Mouse (Mus musculus) heart, embryonic 11.5 days (tissue): ENCODE measurements around the gene Qrich1. TPM values are rescaled to one million over a fixed set of nuclear protein-coding genes. Genes with fewer than 3 reads are reported as not detected.

ENCODE experiments used
- ATAC-seq: fragments of 200-750 bp; cut with Nextera tagmentation; replicated peaks from 2 replicates; pipeline ENCODE4 v1.8.0; 2017; ENCODE audit warnings: moderate library complexity; ENCODE audit not compliant: insufficient number of reproducible peaks, low FRiP score, low TSS enrichment
- H3K27ac ChIP-seq: fragments of 300-500 bp; sonication (generic); 2 replicates; pipeline ENCODE4 v1.5.1; 2014; ENCODE audit warnings: mild to moderate bottlenecking, low read depth, low read length
- H3K27me3 ChIP-seq: fragments of 300-500 bp; sonication (generic); 2 replicates; pipeline ENCODE4 v1.6.1; 2014; ENCODE audit warnings: mild to moderate bottlenecking, low read length, mixed read lengths; ENCODE audit not compliant: control insufficient read depth, insufficient read depth
- H3K36me3 ChIP-seq: fragments of 300-500 bp; sonication (generic); 2 replicates; pipeline ENCODE4 v1.6.1; 2014; ENCODE audit warnings: mild to moderate bottlenecking, low read length, moderate library complexity, mixed read lengths; ENCODE audit not compliant: control insufficient read depth, insufficient read depth
- H3K4me1 ChIP-seq: fragments of 300-500 bp; sonication (generic); 2 replicates; pipeline ENCODE4 v1.6.1; 2014; ENCODE audit warnings: low read length; ENCODE audit not compliant: control insufficient read depth, insufficient read depth
- H3K4me2 ChIP-seq: fragments of 300-500 bp; sonication (generic); 2 replicates; pipeline ENCODE4 v1.6.1; 2014; ENCODE audit warnings: mild to moderate bottlenecking, moderate library complexity
- H3K4me3 ChIP-seq: fragments of 300-500 bp; sonication (generic); 2 replicates; pipeline ENCODE4 v1.5.1; 2014; ENCODE audit warnings: low read depth, low read length
- H3K9ac ChIP-seq: fragments of 300-500 bp; sonication (generic); 2 replicates; pipeline ENCODE4 v1.6.1; 2014; ENCODE audit warnings: mild to moderate bottlenecking, low read depth, low read length, moderate library complexity
- H3K9me3 ChIP-seq: fragments of 300-500 bp; sonication (generic); replicated peaks from 2 replicates; pipeline ENCODE4 v1.6.1; 2016; ENCODE audit warnings: low read length; ENCODE audit not compliant: control insufficient read depth
- WGBS: fragments of 180-500 bp; shearing (Covaris S2); extraction: QIAGEN DNeasy Blood & Tissue Kit; methylation state at CpG from one replicate; pipeline ENCODE4 v1.1.7; 2014; ENCODE audit not compliant: insufficient replicate concordance; 5-methylcytosine and 5-hydroxymethylcytosine counted together
- polyA plus RNA-seq: library from polyadenylated mRNA; unstranded; fragments of >200 nt; fragmentation: Nextera tagmentation; extraction: Ambion mirVana; gene quantifications from 2 replicates; pipeline ENCODE4 v1.2.1, GENCODE M21; 2014

Qrich1 gene
- polyA plus RNA-seq, 1 experiment from 2014 or later, result 103 TPM

DNA sequence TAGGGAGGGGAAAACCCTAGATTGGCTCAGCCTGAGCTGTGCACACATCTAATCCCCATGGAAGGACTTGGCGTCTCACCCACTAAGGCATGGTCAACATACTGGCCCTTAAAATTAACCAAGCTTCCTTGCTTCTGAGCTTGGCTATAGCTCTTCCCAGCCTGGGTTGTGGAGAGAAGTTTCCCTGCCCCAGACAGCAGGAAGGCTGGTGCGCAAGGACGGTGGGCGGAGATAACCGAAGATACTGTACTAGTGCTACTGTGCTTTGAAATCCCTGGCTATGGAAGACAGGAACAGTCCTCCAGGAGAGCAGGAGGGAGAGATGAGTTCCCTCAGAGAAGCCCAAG, 62.7 kb downstream of the Qrich1 start:
- peak overlapping the region; percentile 90 for H3K4me3 ChIP-seq
- H3K36me3 ChIP-seq, result peaks cover 11% of the 10 kb centered on the region
- peak overlapping the region; percentile 89 for H3K9ac ChIP-seq
- H3K4me1 ChIP-seq, result peaks cover 38% of the 10 kb centered on the region
- peak overlapping the region; percentile 85 for H3K4me2 ChIP-seq
- H3K27ac ChIP-seq, result peak overlapping the region; percentile 92
- ATAC-seq, result no peak
- H3K9me3 ChIP-seq, result no peaks in the 10 kb centered on the region
- WGBS, result 42% methylated on average over 5 of the region's 5 CpGs
- no peaks in the 10 kb centered on the region for H3K27me3 ChIP-seq

DNA sequence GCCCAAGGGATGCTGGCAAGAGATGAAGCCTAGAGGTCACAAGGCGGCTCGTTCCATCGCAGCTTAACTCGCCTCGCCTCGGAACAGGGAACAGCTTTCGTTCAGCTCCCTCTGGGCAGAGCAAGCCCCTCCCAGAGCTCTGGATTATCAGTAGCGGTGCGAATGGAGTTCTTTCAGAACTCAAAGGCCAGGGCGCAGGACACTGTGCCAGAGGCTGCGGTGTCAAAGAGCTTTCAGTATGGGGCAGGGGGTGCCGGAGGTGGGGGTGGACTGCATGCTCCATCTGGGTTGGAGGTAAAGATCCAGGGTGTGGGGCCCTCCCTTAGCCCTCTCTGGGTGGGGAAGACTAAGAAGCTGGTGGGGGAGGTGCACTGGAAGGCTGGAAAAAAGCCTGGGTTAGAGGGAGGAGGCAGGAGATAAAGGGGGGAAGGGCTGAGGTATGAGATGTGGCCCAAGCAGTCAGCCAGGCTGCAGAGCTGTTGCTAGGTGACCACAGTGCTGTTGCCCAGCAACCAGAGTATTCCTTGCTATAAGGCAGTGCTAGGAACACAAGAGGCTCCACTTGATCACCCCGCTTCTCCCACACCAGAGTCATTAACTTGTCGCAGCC, 71.1 kb downstream of the Qrich1 start:
- no peaks in the 10 kb centered on the region for H3K36me3 ChIP-seq
- peak overlapping the region; percentile 93 for H3K27ac ChIP-seq
- no peaks in the 10 kb centered on the region for H3K9me3 ChIP-seq
- no peaks in the 10 kb centered on the region for H3K27me3 ChIP-seq
- peak overlapping the region; percentile 54; the same call in 1 of the 2 replicates for H3K9ac ChIP-seq
- peak overlapping the region; percentile 61 for H3K4me2 ChIP-seq
- peak; percentile 86 for ATAC-seq
- peak overlapping the region; percentile 30 for H3K4me3 ChIP-seq
- WGBS, result 1% methylated on average over 14 of the region's 14 CpGs
- peaks cover 38% of the 10 kb centered on the region for H3K4me1 ChIP-seq

DNA sequence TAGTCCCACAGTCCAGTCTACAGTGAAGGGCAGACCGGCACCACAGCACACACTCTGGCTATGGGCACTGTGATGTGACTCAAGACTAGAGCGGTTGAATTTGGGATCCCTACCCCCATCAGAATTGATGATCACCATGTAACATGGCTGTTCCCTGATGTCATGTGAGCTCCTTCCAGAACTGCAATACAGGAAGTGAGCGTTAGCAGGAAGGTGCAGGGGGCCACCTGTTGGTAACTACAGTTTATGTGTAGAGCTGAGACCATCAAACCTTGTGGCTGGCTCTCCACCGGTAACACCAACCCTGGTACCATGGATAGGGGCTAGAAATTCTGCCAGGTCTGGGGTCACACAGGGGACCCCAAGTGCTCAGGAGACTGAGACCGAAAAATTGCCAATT, 72.6 kb downstream of the Qrich1 start:
- Histone ChIP-seq H3K27ac (peak overlapping the region; percentile 93; the same call in 1 of the 2 replicates), H3K4me1 (peaks cover 33% of the 10 kb centered on the region), H3K27me3 (no peaks in the 10 kb centered on the region), H3K4me3 (no peak overlapping the region), H3K36me3 (no peaks in the 10 kb centered on the region), H3K9ac (no peak overlapping the region), H3K4me2 (no peak overlapping the region), H3K9me3 (no peaks in the 10 kb centered on the region)
- ATAC-seq, result no peak
- WGBS, result 64% methylated on average over 5 of the region's 5 CpGs

- Histone ChIP-seq H3K4me2 (no peak overlapping the region), H3K36me3 (no peaks in the 10 kb centered on the region), H3K27me3 (no peaks in the 10 kb centered on the region), H3K4me3 (no peak overlapping the region), H3K9ac (no peak overlapping the region), H3K27ac (no peak overlapping the region), H3K4me1 (peaks cover 40% of the 10 kb centered on the region), H3K9me3 (no peaks in the 10 kb centered on the region)
- no peak for ATAC-seq
- 86% methylated on average over 4 of the region's 4 CpGs for WGBS
Measured at GRCm38 (mm10) chr9:108591462-108591861, 74.9 kb downstream of the Qrich1 start.

GRCm38 (mm10) chr9:108594354-108594753, 77.7 kb downstream of the Qrich1 start:
- no peak overlapping the region for H3K4me3 ChIP-seq
- WGBS, result 25% methylated on average over 3 of the region's 3 CpGs
- H3K27me3 ChIP-seq, result no peaks in the 10 kb centered on the region
- H3K27ac ChIP-seq, result peak overlapping the region; percentile 75
- no peak for ATAC-seq
- H3K9ac ChIP-seq, result 0 out of 2 replicates have a peak overlapping the region, but pooled peaks have one; percentile 12
- peaks cover 19% of the 10 kb centered on the region for H3K4me1 ChIP-seq
- H3K9me3 ChIP-seq, result no peaks in the 10 kb centered on the region
- no peaks in the 10 kb centered on the region for H3K36me3 ChIP-seq
- peak overlapping the region; percentile 43 for H3K4me2 ChIP-seq

GRCm38 (mm10) chr9:108596998-108597764, 80.6 kb downstream of the Qrich1 start, which contains the start of gene P4htm:
P4htm (minus strand) TSS chr9:108597667.
- 5% methylated on average over 64 of the region's 69 CpGs for WGBS
- H3K4me1 ChIP-seq, result peaks cover 19% of the 10 kb centered on the region
- H3K27me3 ChIP-seq, result no peaks in the 10 kb centered on the region
- ATAC-seq, result peak; percentile 72
- H3K36me3 ChIP-seq, result no peaks in the 10 kb centered on the region
- H3K9me3 ChIP-seq, result no peaks in the 10 kb centered on the region
- peak within 1 kb of the TSS; percentile 85 for H3K4me2 ChIP-seq
- H3K4me3 ChIP-seq, result peak within 1 kb of the TSS; percentile 59
- peak within 1 kb of the TSS; percentile 76 for H3K9ac ChIP-seq
- peak within 1 kb of the TSS; percentile 60 for H3K27ac ChIP-seq

GRCm38 (mm10) chr9:108599021-108599566, 82.5 kb downstream of the Qrich1 start:
- ATAC-seq, result no peak
- no peak overlapping the region for H3K27ac ChIP-seq
- no peaks in the 10 kb centered on the region for H3K9me3 ChIP-seq
- H3K4me3 ChIP-seq, result no peak overlapping the region
- no peak overlapping the region for H3K9ac ChIP-seq
- no peak overlapping the region for H3K4me2 ChIP-seq
- WGBS, result 72% methylated on average over 4 of the region's 4 CpGs
- peaks cover 7% of the 10 kb centered on the region for H3K36me3 ChIP-seq
- H3K27me3 ChIP-seq, result no peaks in the 10 kb centered on the region
- H3K4me1 ChIP-seq, result peaks cover 15% of the 10 kb centered on the region

DNA sequence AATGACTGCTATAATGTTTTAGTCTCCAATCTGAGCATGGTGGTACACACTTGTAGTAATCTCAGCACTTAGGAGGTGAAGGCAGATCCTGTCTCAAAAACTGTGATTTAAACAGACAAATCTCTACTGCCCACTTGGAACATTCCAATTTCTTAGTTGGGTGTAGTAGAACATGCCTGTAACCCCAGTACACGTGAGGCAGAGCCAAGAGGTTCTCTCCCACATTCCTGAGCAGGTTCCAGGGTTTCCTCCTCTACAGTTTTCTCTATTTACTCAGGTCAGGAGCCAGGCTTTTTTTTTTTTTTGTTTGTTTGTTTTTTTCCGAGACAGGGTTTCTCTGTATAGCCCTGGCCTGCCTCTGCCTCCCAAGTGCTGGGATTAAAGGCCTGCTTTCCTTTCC, 83.4 kb downstream of the Qrich1 start:
- H3K9ac ChIP-seq, result no peak overlapping the region
- ATAC-seq, result no peak
- WGBS, result 48% methylated on average over 2 of the region's 2 CpGs

More for the DNA sequence above, 83.4 kb downstream of the Qrich1 start:
- H3K4me3 ChIP-seq, result no peak overlapping the region
- no peaks in the 10 kb centered on the region for H3K9me3 ChIP-seq
- H3K36me3 ChIP-seq, result peaks cover 14% of the 10 kb centered on the region
- no peaks in the 10 kb centered on the region for H3K27me3 ChIP-seq
- no peak overlapping the region for H3K27ac ChIP-seq
- H3K4me1 ChIP-seq, result peaks cover 10% of the 10 kb centered on the region
- H3K4me2 ChIP-seq, result no peak overlapping the region
